Mouse (Mus musculus): Measurements from ENCODE around the gene Ndufv3.

DNA sequence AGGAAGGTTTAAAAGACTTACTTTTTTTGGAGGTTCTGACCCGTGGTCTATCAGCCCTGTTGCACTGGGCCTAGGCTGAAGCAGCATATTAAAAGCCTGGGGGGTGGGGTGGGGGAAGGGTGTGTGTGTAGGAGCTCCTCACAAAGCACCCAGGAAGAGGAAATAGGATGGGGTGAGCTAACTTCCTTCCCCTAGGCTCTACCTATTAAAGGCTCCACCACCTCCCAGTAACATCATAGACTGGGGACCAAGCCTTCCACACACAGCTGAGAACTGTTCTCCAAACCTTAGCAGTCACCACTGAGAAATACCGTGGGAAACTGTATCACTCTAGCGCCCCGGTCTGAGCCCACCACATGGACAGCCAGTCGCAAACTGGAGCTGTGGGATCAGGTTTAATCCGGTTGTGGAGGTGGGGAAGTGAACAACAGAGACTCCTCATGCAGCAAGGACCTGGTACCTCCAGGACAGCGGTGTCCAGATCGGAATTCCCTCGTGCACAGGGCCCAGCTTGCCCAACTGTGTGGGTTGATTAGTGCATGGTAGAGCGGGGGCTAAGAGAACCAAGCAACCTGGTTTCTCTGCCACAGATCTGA lies 38.1 kb downstream of the Ndufv3 start:
- TF ChIP-seq POLR2A (IDR thresholded peaks at IDR 0.05; ENCODE audit: borderline replicate concordance, extremely low read depth, insufficient read depth, insufficient read length, poor library complexity, severe bottlenecking) (no peak), CTCF (IDR thresholded peaks at IDR 0.05; ENCODE audit: borderline replicate concordance, extremely low read depth, insufficient read depth, insufficient read length) (no peak)
